Mouse (Mus musculus): ENCODE data around the gene Bcl2l12. TPM values are rescaled to one million over a fixed set of nuclear protein-coding genes. Genes with fewer than 3 reads are reported as not detected.
A peak's percentile ranks its signal among the peaks of the same experiment; 100 is the strongest.

Gene Bcl2l12
- polyA plus RNA-seq, 1 experiment from 2014 or later: 15.4 TPM

GRCm38 (mm10) chr7:44986879-44987718 is 11.4 kb downstream of the Bcl2l12 start:
- peak overlapping the region; percentile 92 for H3K27ac ChIP-seq (replicated peaks; ENCODE audit: low read depth, low read length)
- DNase-seq (no peak), ATAC-seq (ENCODE audit: low FRiP score, low TSS enrichment) (peak; percentile 25)
- H3K36me3 ChIP-seq (ENCODE audit: control insufficient read depth, insufficient read depth, low read length): peaks cover 22% of the 10 kb centered on the region
- H3K9me3 ChIP-seq (ENCODE audit: control insufficient read depth, low read length): no peaks in the 10 kb centered on the region
- under 1% methylated on average over 29 of the region's 29 CpGs for WGBS
- peaks cover 31% of the 10 kb centered on the region for H3K4me1 ChIP-seq (ENCODE audit: control insufficient read depth, insufficient read depth, low read length)
- peak overlapping the region; percentile 73 for H3K4me2 ChIP-seq (ENCODE audit: low read length)
- peak overlapping the region; percentile 76 for H3K9ac ChIP-seq (replicated peaks; ENCODE audit: low read length)
- no peaks in the 10 kb centered on the region for H3K27me3 ChIP-seq (ENCODE audit: control insufficient read depth, insufficient read depth, low read length)
- peak overlapping the region; percentile 51 for H3K4me3 ChIP-seq (replicated peaks; ENCODE audit: low read depth, low read length)

- Histone ChIP-seq H3K9ac (replicated peaks; ENCODE audit: low read length) (peak within 1 kb of the TSS; percentile 94), H3K36me3 (ENCODE audit: control insufficient read depth, insufficient read depth, low read length) (peaks cover 22% of the 10 kb centered on the region), H3K4me3 (replicated peaks; ENCODE audit: low read depth, low read length) (peak within 1 kb of the TSS; percentile 94), H3K9me3 (ENCODE audit: control insufficient read depth, low read length) (no peaks in the 10 kb centered on the region), H3K27ac (replicated peaks; ENCODE audit: low read depth, low read length) (peak within 1 kb of the TSS; percentile 94), H3K27me3 (ENCODE audit: control insufficient read depth, insufficient read depth, low read length) (no peaks in the 10 kb centered on the region), H3K4me2 (ENCODE audit: low read length) (peak within 1 kb of the TSS; percentile 73), H3K4me1 (ENCODE audit: control insufficient read depth, insufficient read depth, low read length) (peaks cover 31% of the 10 kb centered on the region)
- WGBS: under 1% methylated on average over 42 of the region's 42 CpGs
- peak; percentile 95 for ATAC-seq (ENCODE audit: low FRiP score, low TSS enrichment)
- DNase-seq: peak; percentile 99
Observed at GRCm38 (mm10) chr7:44986192-44986878, 12.2 kb downstream of the Bcl2l12 start, which contains the start of gene Prmt1. TSS of gene Prmt1 (minus strand) at chr7:44986568.

GRCm38 (mm10) chr7:44985595-44986191 is 12.8 kb downstream of the Bcl2l12 start:
- Histone ChIP-seq H3K27ac (replicated peaks; ENCODE audit: low read depth, low read length) (peak overlapping the region; percentile 94), H3K4me1 (ENCODE audit: control insufficient read depth, insufficient read depth, low read length) (peaks cover 31% of the 10 kb centered on the region), H3K9me3 (ENCODE audit: control insufficient read depth, low read length) (no peaks in the 10 kb centered on the region), H3K4me3 (replicated peaks; ENCODE audit: low read depth, low read length) (peak overlapping the region; percentile 94), H3K4me2 (ENCODE audit: low read length) (peak overlapping the region; percentile 69), H3K9ac (replicated peaks; ENCODE audit: low read length) (peak overlapping the region; percentile 94), H3K36me3 (ENCODE audit: control insufficient read depth, insufficient read depth, low read length) (peaks cover 25% of the 10 kb centered on the region), H3K27me3 (ENCODE audit: control insufficient read depth, insufficient read depth, low read length) (no peaks in the 10 kb centered on the region)
- ATAC-seq (ENCODE audit: low FRiP score, low TSS enrichment) (peak; percentile 10), DNase-seq (peak; percentile 77)
- 1% methylated on average over 44 of the region's 45 CpGs for WGBS

- Histone ChIP-seq H3K36me3 (ENCODE audit: control insufficient read depth, insufficient read depth, low read length) (peaks cover 34% of the 10 kb centered on the region), H3K27me3 (ENCODE audit: control insufficient read depth, insufficient read depth, low read length) (no peaks in the 10 kb centered on the region), H3K4me1 (ENCODE audit: control insufficient read depth, insufficient read depth, low read length) (peaks cover 31% of the 10 kb centered on the region), H3K9me3 (ENCODE audit: control insufficient read depth, low read length) (no peaks in the 10 kb centered on the region), H3K27ac (replicated peaks; ENCODE audit: low read depth, low read length) (peak overlapping the region; percentile 94), H3K4me3 (replicated peaks; ENCODE audit: low read depth, low read length) (peak overlapping the region; percentile 94), H3K4me2 (ENCODE audit: low read length) (peak overlapping the region; percentile 69), H3K9ac (replicated peaks; ENCODE audit: low read length) (no peak overlapping the region)
- DNase-seq: no peak
- WGBS: 34% methylated on average over 3 of the region's 3 CpGs
- ATAC-seq (ENCODE audit: low FRiP score, low TSS enrichment): no peak
Observed at GRCm38 (mm10) chr7:44984833-44985164, 13.7 kb downstream of the Bcl2l12 start.

- WGBS: 58% methylated on average over 7 of the region's 7 CpGs
- Histone ChIP-seq H3K27ac (replicated peaks; ENCODE audit: low read depth, low read length) (peak overlapping the region; percentile 94; the same call in 1 of the 2 replicates), H3K4me1 (ENCODE audit: control insufficient read depth, insufficient read depth, low read length) (peaks cover 31% of the 10 kb centered on the region), H3K4me3 (replicated peaks; ENCODE audit: low read depth, low read length) (peak overlapping the region; percentile 94), H3K27me3 (ENCODE audit: control insufficient read depth, insufficient read depth, low read length) (no peaks in the 10 kb centered on the region), H3K36me3 (ENCODE audit: control insufficient read depth, insufficient read depth, low read length) (peaks cover 41% of the 10 kb centered on the region), H3K9me3 (ENCODE audit: control insufficient read depth, low read length) (no peaks in the 10 kb centered on the region), H3K9ac (replicated peaks; ENCODE audit: low read length) (no peak overlapping the region; the same call in 1 of the 2 replicates), H3K4me2 (ENCODE audit: low read length) (peak overlapping the region; percentile 69)
- ATAC-seq (ENCODE audit: low FRiP score, low TSS enrichment): no peak
- no peak for DNase-seq
Observed at GRCm38 (mm10) chr7:44983944-44984832, 14.3 kb downstream of the Bcl2l12 start.

- Histone ChIP-seq H3K9ac (replicated peaks; ENCODE audit: low read length) (0 out of 2 replicates have a peak overlapping the region, but pooled peaks have one; percentile 7), H3K36me3 (ENCODE audit: control insufficient read depth, insufficient read depth, low read length) (peaks cover 52% of the 10 kb centered on the region), H3K27me3 (ENCODE audit: control insufficient read depth, insufficient read depth, low read length) (no peaks in the 10 kb centered on the region), H3K4me3 (replicated peaks; ENCODE audit: low read depth, low read length) (0 out of 2 replicates have a peak overlapping the region, but pooled peaks have one; percentile 3), H3K27ac (replicated peaks; ENCODE audit: low read depth, low read length) (0 out of 2 replicates have a peak overlapping the region, but pooled peaks have one; percentile 45), H3K9me3 (ENCODE audit: control insufficient read depth, low read length) (no peaks in the 10 kb centered on the region), H3K4me2 (ENCODE audit: low read length) (no peak overlapping the region), H3K4me1 (ENCODE audit: control insufficient read depth, insufficient read depth, low read length) (peaks cover 24% of the 10 kb centered on the region)
- ATAC-seq (ENCODE audit: low FRiP score, low TSS enrichment) (no peak), DNase-seq (peak; percentile 87)
- 33% methylated on average over 6 of the region's 6 CpGs for WGBS
Observed at GRCm38 (mm10) chr7:44983085-44983484, 15.4 kb downstream of the Bcl2l12 start.

- ATAC-seq (ENCODE audit: low FRiP score, low TSS enrichment) (no peak), DNase-seq (no peak)
- 96% methylated on average over 8 of the region's 8 CpGs for WGBS
- Histone ChIP-seq H3K27me3 (ENCODE audit: control insufficient read depth, insufficient read depth, low read length) (no peaks in the 10 kb centered on the region), H3K9me3 (ENCODE audit: control insufficient read depth, low read length) (no peaks in the 10 kb centered on the region), H3K36me3 (ENCODE audit: control insufficient read depth, insufficient read depth, low read length) (peaks cover 67% of the 10 kb centered on the region), H3K4me1 (ENCODE audit: control insufficient read depth, insufficient read depth, low read length) (peaks cover 20% of the 10 kb centered on the region), H3K4me2 (ENCODE audit: low read length) (no peak overlapping the region), H3K9ac (replicated peaks; ENCODE audit: low read length) (no peak overlapping the region), H3K27ac (replicated peaks; ENCODE audit: low read depth, low read length) (no peak overlapping the region), H3K4me3 (replicated peaks; ENCODE audit: low read depth, low read length) (no peak overlapping the region)
Observed at GRCm38 (mm10) chr7:44981539-44981938, 17.0 kb downstream of the Bcl2l12 start.

- H3K4me2 ChIP-seq (ENCODE audit: low read length): no peak overlapping the region
- WGBS: 94% methylated on average over 3 of the region's 3 CpGs
Observed at GRCm38 (mm10) chr7:44978300-44978699, 20.2 kb downstream of the Bcl2l12 start.

More at GRCm38 (mm10) chr7:44978300-44978699, 20.2 kb downstream of the Bcl2l12 start:
- H3K4me3 ChIP-seq (replicated peaks; ENCODE audit: low read depth, low read length): no peak overlapping the region
- peaks cover 71% of the 10 kb centered on the region for H3K36me3 ChIP-seq (ENCODE audit: control insufficient read depth, insufficient read depth, low read length)
- no peaks in the 10 kb centered on the region for H3K9me3 ChIP-seq (ENCODE audit: control insufficient read depth, low read length)
- H3K27me3 ChIP-seq (ENCODE audit: control insufficient read depth, insufficient read depth, low read length): no peaks in the 10 kb centered on the region
- ATAC-seq (ENCODE audit: low FRiP score, low TSS enrichment): no peak
- no peak overlapping the region for H3K27ac ChIP-seq (replicated peaks; ENCODE audit: low read depth, low read length)
- peaks cover 14% of the 10 kb centered on the region for H3K4me1 ChIP-seq (ENCODE audit: control insufficient read depth, insufficient read depth, low read length)
- no peak for DNase-seq
- H3K9ac ChIP-seq (replicated peaks; ENCODE audit: low read length): no peak overlapping the region

All from midbrain, embryonic 14.5 days (tissue).